Mouse (Mus musculus) brain, embryonic 14.5 days (tissue): ENCODE results near the gene Plet1.

Source experiments
- CTCF ChIP-seq: fragments of 200-500 bp; IDR thresholded peaks from 2 replicates; pipeline ENCODE4 v1.5.1; 2012; ENCODE audit warnings: inconsistent platforms, mild to moderate bottlenecking, moderate library complexity, borderline replicate concordance; ENCODE audit not compliant: insufficient read depth, insufficient read length; ENCODE audit errors: extremely low read depth
- POLR2A ChIP-seq: fragments of 200-500 bp; IDR thresholded peaks from 2 replicates; pipeline ENCODE4 v1.6.1; 2012; ENCODE audit warnings: mild to moderate bottlenecking, inconsistent platforms, borderline replicate concordance; ENCODE audit not compliant: poor library complexity, insufficient read depth, insufficient read length, severe bottlenecking; ENCODE audit errors: extremely low read depth

GRCm38 (mm10) chr9:50494311-50494710, at the start of gene Plet1:
- TF ChIP-seq POLR2A (no peak), CTCF (no peak)
